Mouse (Mus musculus) neural tube, embryonic 10.5 days (tissue): ENCODE data around the gene Spink2.
"Not testable (repeated sequence)": the region's sequence is repeated elsewhere in the genome, so short reads cannot be mapped to it uniquely, and the experiment has no call there.

Experiments used
- DNase-seq: peaks from one replicate; pipeline ENCODE4 v3.0.0-alpha.2; 2017; ENCODE audit warnings: low spot score; ENCODE audit errors: extremely low spot score

The Spink2 gene

GRCm38 (mm10) chr5:77200695-77201094 is 10.6 kb downstream of the Spink2 start:
- DNase-seq: no peak

GRCm38 (mm10) chr5:77193951-77194350 is 17.3 kb downstream of the Spink2 start:
- peak; percentile 53 for DNase-seq

GRCm38 (mm10) chr5:77193266-77193665 is 18.0 kb downstream of the Spink2 start:
- no peak for DNase-seq

- DNase-seq: no peak
These were observed 19.6 kb downstream of the Spink2 start for GRCm38 (mm10) chr5:77191631-77192030.

- no peak for DNase-seq
These were observed 20.2 kb downstream of the Spink2 start for GRCm38 (mm10) chr5:77191106-77191505.

GRCm38 (mm10) chr5:77188738-77189137 is 22.5 kb downstream of the Spink2 start:
- DNase-seq: no peak

GRCm38 (mm10) chr5:77185351-77185750 is 25.9 kb downstream of the Spink2 start:
- no peak for DNase-seq

- DNase-seq: not testable (repeated sequence)
These were observed 27.4 kb downstream of the Spink2 start for GRCm38 (mm10) chr5:77183876-77184275.

GRCm38 (mm10) chr5:77183338-77183737 is 27.9 kb downstream of the Spink2 start:
- DNase-seq: no peak

GRCm38 (mm10) chr5:77181508-77181907 is 29.8 kb downstream of the Spink2 start:
- DNase-seq: no peak

- DNase-seq: no peak
These were observed 32.3 kb downstream of the Spink2 start for GRCm38 (mm10) chr5:77178976-77179375.

GRCm38 (mm10) chr5:77178008-77178407 is 33.3 kb downstream of the Spink2 start:
- DNase-seq: no peak

GRCm38 (mm10) chr5:77174779-77175178 is 36.5 kb downstream of the Spink2 start:
- DNase-seq: no peak

- DNase-seq: no peak
These were observed 40.7 kb downstream of the Spink2 start for GRCm38 (mm10) chr5:77170593-77170992.

- DNase-seq: no peak
These were observed 43.8 kb downstream of the Spink2 start for GRCm38 (mm10) chr5:77167306-77167945.

GRCm38 (mm10) chr5:77165703-77166625 is 45.3 kb downstream of the Spink2 start:
- DNase-seq: no peak

GRCm38 (mm10) chr5:77163597-77163996 is 47.7 kb downstream of the Spink2 start:
- no peak for DNase-seq

GRCm38 (mm10) chr5:77162566-77162965 is 48.7 kb downstream of the Spink2 start:
- no peak for DNase-seq

GRCm38 (mm10) chr5:77157777-77158540 is 53.3 kb downstream of the Spink2 start:
- no peak for DNase-seq

- no peak for DNase-seq
These were observed 54.3 kb downstream of the Spink2 start for GRCm38 (mm10) chr5:77156938-77157337.

- DNase-seq: no peak
These were observed 55.7 kb downstream of the Spink2 start for GRCm38 (mm10) chr5:77155526-77155925.
